Mouse (Mus musculus) layer of hippocampus, adult 2 months (tissue): ENCODE measurements at regions not wholly inside any gene's neighbourhood (a gene's known extent, or its start where the extent isn't known, plus 50 kb on each side); places are given as distances from the start of the nearest gene placed in this dataset.
A peak's percentile ranks its signal among the peaks of the same experiment; 100 is the strongest.

Source experiments
- DNase-seq, 2 experiments: peaks; one replicate each; pipeline ENCODE4 v3.0.0; 2022; ENCODE audit warnings: low spot score in 2 of 2
- H3K27ac ChIP-seq: fragments of 200-600 bp; 2 replicates; pipeline ENCODE4 v1.8.1; 2022
- H3K4me3 ChIP-seq: fragments of 200-600 bp; 2 replicates; pipeline ENCODE4 v1.8.1; 2022; ENCODE audit warnings: mild to moderate bottlenecking
- CTCF ChIP-seq: fragments of 200-600 bp; conservative IDR thresholded peaks from 2 replicates; pipeline ENCODE4 v1.8.1; 2022; ENCODE audit warnings: antibody characterized with exemption, mild to moderate bottlenecking, moderate library complexity

GRCm38 (mm10) chr4:10800780-10801553 is 73.3 kb upstream of the 2610301B20Rik start:
- H3K4me3 ChIP-seq, result no peak overlapping the region
- DNase-seq, result no peak
- TF ChIP-seq CTCF, result no peak
- H3K27ac ChIP-seq, result no peak overlapping the region

GRCm38 (mm10) chr4:10804735-10805134 is 69.6 kb upstream of the 2610301B20Rik start:
- peak; percentile 67 for TF ChIP-seq CTCF
- no peak for DNase-seq

GRCm38 (mm10) chr4:10807260-10807659 is 67.0 kb upstream of the 2610301B20Rik start:
- no peak overlapping the region for H3K27ac ChIP-seq
- no peak for TF ChIP-seq CTCF
- no peak overlapping the region for H3K4me3 ChIP-seq
- no peak for DNase-seq

More at GRCm38 (mm10) chr4:10804735-10805134, 69.6 kb upstream of the 2610301B20Rik start:
- H3K4me3 ChIP-seq, result no peak overlapping the region
- no peak overlapping the region for H3K27ac ChIP-seq

GRCm38 (mm10) chr4:10812931-10813330 is 61.4 kb upstream of the 2610301B20Rik start:
- peak; percentile 33 to 44 for DNase-seq
- TF ChIP-seq CTCF, result no peak
- H3K27ac ChIP-seq, result peak overlapping the region; percentile 55; the same call in 1 of the 2 replicates
- no peak overlapping the region for H3K4me3 ChIP-seq
